Mouse (Mus musculus) olfactory bulb, adult 2 months (tissue): ENCODE measurements around the gene Pax7. TPM values are rescaled to one million over a fixed set of nuclear protein-coding genes. Genes with fewer than 3 reads are reported as not detected.

Experiments used
- H3K27ac ChIP-seq: fragments of 200-500 bp; 2 replicates; pipeline ENCODE4 v1.5.1; 2012; ENCODE audit warnings: low read depth, low read length; ENCODE audit not compliant: insufficient read depth
- H3K4me1 ChIP-seq: fragments of 200-500 bp; 2 replicates; pipeline ENCODE4 v1.6.1; 2012; ENCODE audit warnings: low read length; ENCODE audit not compliant: control insufficient read depth, insufficient read depth
- H3K4me3 ChIP-seq: fragments of 200-500 bp; 2 replicates; pipeline ENCODE4 v1.5.1; 2012; ENCODE audit warnings: mild to moderate bottlenecking, low read depth, low read length, moderate library complexity; ENCODE audit not compliant: insufficient read depth
- CTCF ChIP-seq: fragments of 200-500 bp; IDR thresholded peaks from 2 replicates; pipeline ENCODE4 v1.5.1; 2012; ENCODE audit warnings: low read depth, mild to moderate bottlenecking, low read length, moderate library complexity; ENCODE audit not compliant: insufficient read depth
- POLR2A ChIP-seq: fragments of 200-500 bp; IDR thresholded peaks from 2 replicates; pipeline ENCODE4 v1.6.1; 2012; ENCODE audit warnings: mild to moderate bottlenecking, low read depth, low read length, moderate library complexity; ENCODE audit not compliant: insufficient read depth
- WGBS: fragments of 180-500 bp; shearing (Covaris S2); methylation state at CpG from one replicate; pipeline ENCODE4 v1.1.7; 2018; 5-methylcytosine and 5-hydroxymethylcytosine counted together
- polyA plus RNA-seq: library from polyadenylated mRNA; stranded (reverse); fragments of >200 nt; gene quantifications from 2 replicates; pipeline ENCODE4 v1.2.4, GENCODE M21; 2012; ENCODE audit warnings: low replicate concordance; ENCODE audit not compliant: missing spikeins, insufficient read depth, insufficient read length

Pax7 gene
- polyA plus RNA-seq, 1 experiment, result not detected

DNA sequence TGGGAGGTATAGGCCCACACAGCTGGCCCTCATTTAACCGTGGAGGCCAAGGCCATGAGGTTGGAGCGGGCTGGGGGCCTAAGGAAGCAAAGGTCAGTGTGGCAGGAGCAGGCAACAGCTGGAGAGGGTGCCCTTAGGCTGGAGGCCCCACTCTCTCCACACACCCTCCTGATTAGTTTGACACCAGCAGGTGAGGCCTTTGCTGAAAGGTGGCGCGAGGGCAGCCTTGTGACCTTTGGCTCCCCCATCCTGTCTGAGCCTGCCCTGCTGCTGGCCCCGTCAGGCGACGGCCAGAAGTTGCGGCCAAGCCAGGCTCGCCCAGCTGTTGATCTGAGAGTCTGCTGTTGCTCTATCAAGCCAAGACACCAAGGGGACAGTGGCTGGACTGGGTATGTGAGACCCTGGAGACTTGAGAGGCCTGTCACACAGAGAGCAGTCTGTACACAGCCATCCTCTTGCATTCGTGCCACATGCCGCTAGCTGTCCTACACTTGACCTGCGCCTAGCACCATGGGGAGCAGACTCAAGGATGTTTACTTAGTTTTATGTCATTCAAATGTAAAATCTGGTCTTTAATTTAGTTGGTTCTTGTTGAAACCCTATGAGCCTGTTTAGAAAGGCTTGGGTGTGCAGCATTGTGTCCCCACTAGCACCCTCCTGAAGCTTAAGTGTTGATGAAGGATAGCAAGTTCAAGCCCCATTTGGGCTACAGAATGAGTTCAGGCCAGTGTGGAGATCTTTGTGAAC lies 86.0 kb downstream of the Pax7 start:
- no peak overlapping the region for H3K4me3 ChIP-seq
- 74% methylated on average over 12 of the region's 12 CpGs for WGBS
- no peaks in the 10 kb centered on the region for H3K4me1 ChIP-seq
- TF ChIP-seq CTCF (no peak), POLR2A (no peak)
- H3K27ac ChIP-seq, result no peak overlapping the region

DNA sequence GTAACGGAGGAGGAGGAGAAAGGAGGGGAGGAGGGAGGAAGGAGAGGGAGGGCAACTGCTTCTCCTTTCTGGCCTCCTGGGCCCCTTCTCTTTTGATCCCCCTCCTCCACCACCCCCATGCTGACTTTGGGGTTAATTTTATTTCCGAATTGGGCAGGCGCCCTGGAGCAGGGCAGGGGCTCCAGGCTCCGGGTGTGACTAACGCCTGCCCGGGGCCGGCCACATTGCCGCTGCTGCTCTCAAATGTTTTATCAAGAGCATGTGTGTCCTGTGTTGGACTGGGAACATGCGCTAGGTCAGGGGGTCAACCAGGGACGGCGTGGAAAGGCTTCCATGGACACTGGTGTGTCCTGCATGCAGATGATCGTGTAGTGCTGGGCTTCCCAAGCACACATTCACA lies 87.2 kb downstream of the Pax7 start:
- H3K4me1 ChIP-seq, result no peaks in the 10 kb centered on the region
- WGBS, result 80% methylated on average over 12 of the region's 12 CpGs
- H3K27ac ChIP-seq, result no peak overlapping the region
- no peak for TF ChIP-seq POLR2A
- TF ChIP-seq CTCF, result no peak
- H3K4me3 ChIP-seq, result no peak overlapping the region

DNA sequence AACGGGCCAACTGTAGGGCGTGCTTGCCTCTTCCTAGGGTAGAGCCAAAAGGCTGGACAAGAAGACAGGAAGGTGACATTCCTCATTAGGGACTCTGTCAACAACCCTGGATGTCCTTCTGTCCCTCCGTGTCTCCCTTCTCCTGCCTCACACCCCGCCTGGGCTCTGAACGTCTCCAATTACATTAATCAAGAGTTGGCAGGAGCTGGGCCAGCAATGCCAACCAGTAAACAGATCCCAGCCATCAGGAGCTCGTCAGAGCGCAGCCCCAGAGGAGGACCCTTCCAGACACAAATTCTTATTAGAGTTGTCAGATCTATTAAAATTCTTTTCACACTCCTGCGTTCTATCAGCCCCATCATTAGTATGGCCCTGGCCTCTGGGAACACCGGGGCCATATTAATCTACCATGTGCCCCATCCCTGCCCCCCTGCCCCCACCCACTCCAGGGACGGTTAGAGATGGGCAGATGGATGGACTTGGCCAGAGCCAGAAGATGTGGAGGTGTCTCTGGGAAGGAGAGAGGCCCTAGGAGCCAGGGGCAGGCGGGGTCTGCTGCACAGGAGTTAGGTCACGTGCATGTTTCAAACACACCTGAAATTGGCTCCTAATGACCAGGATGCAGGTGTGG lies 88.4 kb downstream of the Pax7 start:
- Histone ChIP-seq H3K4me3 (no peak overlapping the region), H3K4me1 (no peaks in the 10 kb centered on the region), H3K27ac (no peak overlapping the region)
- 66% methylated on average over 12 of the region's 12 CpGs for WGBS
- TF ChIP-seq CTCF (no peak), POLR2A (no peak)

DNA sequence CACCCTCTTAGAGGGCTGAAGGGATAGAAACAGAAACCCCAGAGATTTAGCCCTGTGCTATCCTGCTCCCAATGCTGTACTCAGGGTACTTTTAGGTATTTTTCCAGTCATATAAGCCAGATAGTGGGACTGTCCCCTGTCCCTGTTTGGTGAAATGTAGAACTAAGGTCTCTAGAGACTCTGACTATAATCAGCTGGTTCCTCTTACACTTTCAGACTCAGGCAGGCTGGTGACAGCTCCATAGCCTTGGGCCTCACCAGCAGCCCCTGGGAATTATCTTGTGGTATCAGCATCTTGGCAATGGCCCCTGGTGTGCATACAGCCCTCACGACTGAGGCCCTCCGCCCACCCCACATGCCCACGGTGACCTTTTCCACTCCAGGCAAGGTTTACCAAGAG lies 89.7 kb downstream of the Pax7 start:
- TF ChIP-seq CTCF (no peak), POLR2A (no peak)
- H3K27ac ChIP-seq, result no peak overlapping the region
- no peaks in the 10 kb centered on the region for H3K4me1 ChIP-seq
- WGBS, result 85% methylated on average over 3 of the region's 3 CpGs
- H3K4me3 ChIP-seq, result no peak overlapping the region

DNA sequence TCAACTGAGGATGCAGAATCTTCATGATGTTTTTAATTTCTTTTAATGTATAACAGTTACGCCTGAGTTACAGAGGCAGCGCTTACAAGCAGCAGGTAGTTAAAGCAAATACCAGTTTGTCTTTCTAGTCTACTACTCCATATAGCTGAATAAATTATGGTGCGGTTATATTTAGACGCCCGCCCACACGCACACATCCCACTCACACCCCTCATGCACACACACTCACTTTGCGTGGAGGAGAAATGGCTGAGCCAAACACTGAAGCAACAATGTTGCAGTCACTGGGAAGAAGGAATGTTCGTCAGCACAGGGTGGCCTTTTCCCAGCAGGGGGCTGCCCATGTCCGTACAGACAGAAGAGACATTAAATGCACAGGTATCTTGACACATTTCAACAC lies 96.3 kb downstream of the Pax7 start:
- H3K4me1 ChIP-seq, result peaks cover 4% of the 10 kb centered on the region
- no peak overlapping the region for H3K4me3 ChIP-seq
- WGBS, result 45% methylated on average over 9 of the region's 9 CpGs
- TF ChIP-seq CTCF, result no peak
- no peak for TF ChIP-seq POLR2A
- no peak overlapping the region for H3K27ac ChIP-seq

DNA sequence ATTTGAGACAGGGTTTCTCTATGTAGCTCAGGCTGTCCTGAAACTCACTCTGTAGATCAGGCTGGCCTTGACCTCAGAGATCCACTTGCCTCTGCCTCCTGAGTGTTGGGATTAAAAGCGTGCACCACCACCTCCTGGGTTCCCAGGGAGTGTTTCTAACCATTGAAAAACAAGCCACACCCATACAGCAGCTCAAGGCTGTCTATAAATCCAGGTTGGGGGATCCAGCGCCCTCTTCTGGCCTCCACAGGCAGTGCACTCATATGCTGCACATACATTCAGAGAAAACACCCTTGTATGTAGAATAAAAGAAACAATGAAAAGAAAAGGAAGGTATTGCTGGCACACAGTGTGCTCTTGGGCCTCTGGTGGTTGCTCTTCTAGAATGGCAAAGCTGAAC lies 106.2 kb downstream of the Pax7 start:
- WGBS, result 55% methylated on average over 2 of the region's 2 CpGs

DNA sequence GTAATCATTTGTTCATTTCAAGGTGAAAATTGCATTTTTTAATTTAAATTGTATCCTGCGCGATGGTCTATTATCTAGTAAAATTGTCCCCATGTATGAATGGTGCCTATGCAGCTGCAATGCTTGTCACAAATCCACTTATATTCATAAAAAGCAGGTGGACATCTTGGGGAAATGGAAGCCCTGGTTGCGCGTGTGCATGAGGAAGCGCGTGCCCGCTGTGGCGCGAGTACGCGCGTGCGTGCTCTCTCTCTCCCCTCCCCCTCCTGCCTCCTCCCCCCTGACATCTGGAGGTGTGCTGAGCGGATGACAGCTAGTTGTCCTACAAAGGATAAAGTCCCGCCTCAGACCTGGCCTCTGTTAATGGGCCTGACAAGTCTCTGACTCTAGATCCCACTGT lies 107.9 kb downstream of the Pax7 start:
- H3K27ac ChIP-seq, result no peak overlapping the region
- H3K4me3 ChIP-seq, result no peak overlapping the region
- H3K4me1 ChIP-seq, result no peaks in the 10 kb centered on the region
- TF ChIP-seq POLR2A (no peak), CTCF (no peak)
- 89% methylated on average over 15 of the region's 15 CpGs for WGBS

More for the DNA sequence above, 106.2 kb downstream of the Pax7 start:
- no peaks in the 10 kb centered on the region for H3K4me1 ChIP-seq
- TF ChIP-seq POLR2A, result no peak
- no peak for TF ChIP-seq CTCF
- no peak overlapping the region for H3K27ac ChIP-seq
- no peak overlapping the region for H3K4me3 ChIP-seq

DNA sequence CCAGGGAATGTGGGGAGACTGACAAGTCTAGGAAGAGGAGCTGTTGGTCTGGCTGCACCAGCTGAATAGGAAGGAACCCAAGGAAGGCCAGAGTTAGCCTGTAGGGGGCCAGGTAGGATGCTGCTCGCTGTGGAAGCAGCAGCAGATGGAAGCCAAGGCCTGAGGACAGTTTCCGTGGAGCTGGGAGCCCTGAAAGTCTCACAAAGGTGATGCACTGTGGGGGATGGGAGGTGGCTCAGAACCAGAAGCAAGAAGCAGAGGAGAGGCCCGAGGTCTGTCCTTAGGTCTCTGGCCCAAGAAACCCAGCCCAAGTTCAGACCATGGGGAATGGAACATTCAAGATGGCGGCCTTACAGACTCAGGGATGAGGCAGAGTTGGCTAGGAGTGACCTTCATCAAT lies 109.0 kb downstream of the Pax7 start:
- TF ChIP-seq POLR2A (no peak), CTCF (no peak)
- WGBS, result 71% methylated on average over 4 of the region's 4 CpGs
- H3K27ac ChIP-seq, result no peak overlapping the region

DNA sequence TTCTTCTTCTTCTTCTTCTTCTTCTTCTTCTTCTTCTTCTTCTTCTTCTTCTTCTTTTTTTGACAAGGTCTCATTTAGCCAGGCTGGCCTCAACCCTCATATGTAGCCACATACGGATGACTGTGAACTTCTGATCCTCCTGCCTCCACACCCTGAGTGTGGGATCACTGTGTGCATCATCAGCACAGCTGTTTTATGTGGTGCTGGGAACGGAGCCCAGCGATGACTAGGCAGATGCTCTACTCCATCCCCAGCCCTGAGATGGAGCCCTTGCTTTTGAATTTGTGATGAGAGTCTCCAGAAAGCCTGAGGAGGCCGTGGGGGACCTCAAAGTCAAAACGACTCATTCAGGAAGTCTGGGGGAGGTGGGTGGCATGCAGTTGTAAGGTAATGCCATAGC lies 114.3 kb downstream of the Pax7 start:
- WGBS, result 80% methylated on average over 5 of the region's 5 CpGs
- Histone ChIP-seq H3K4me3 (no peak overlapping the region), H3K4me1 (peaks cover 8% of the 10 kb centered on the region; the same call in 1 of the 2 replicates), H3K27ac (no peak overlapping the region)
- TF ChIP-seq CTCF (no peak), POLR2A (no peak)

More for the DNA sequence above, 109.0 kb downstream of the Pax7 start:
- no peaks in the 10 kb centered on the region for H3K4me1 ChIP-seq
- H3K4me3 ChIP-seq, result no peak overlapping the region
